Mouse (Mus musculus) midbrain, embryonic 15.5 days (tissue): ENCODE results near the gene Prkch. TPM values are rescaled to one million over a fixed set of nuclear protein-coding genes. Genes with fewer than 3 reads are reported as not detected.

Source experiments
- ATAC-seq: fragments of 200-750 bp; cut with Nextera tagmentation; replicated peaks from 2 replicates; pipeline ENCODE4 v1.8.0; 2017; ENCODE audit warnings: moderate TSS enrichment
- H3K27ac ChIP-seq: fragments of 300-500 bp; sonication (generic); 2 replicates; pipeline ENCODE4 v1.5.1; 2015; ENCODE audit warnings: mild to moderate bottlenecking, inconsistent platforms
- H3K27me3 ChIP-seq: fragments of 300-500 bp; sonication (generic); replicated peaks from 2 replicates; pipeline ENCODE4 v1.6.1; 2015; ENCODE audit warnings: inconsistent platforms
- H3K36me3 ChIP-seq: fragments of 300-500 bp; sonication (generic); replicated peaks from 2 replicates; pipeline ENCODE4 v1.6.1; 2015; ENCODE audit warnings: inconsistent platforms
- H3K4me1 ChIP-seq: fragments of 300-500 bp; sonication (generic); 2 replicates; pipeline ENCODE4 v1.6.1; 2015; ENCODE audit warnings: inconsistent platforms
- H3K4me2 ChIP-seq: fragments of 300-500 bp; sonication (generic); 2 replicates; pipeline ENCODE4 v1.6.1; 2015; ENCODE audit warnings: inconsistent platforms, mild to moderate bottlenecking, moderate library complexity
- H3K4me3 ChIP-seq: fragments of 300-500 bp; sonication (generic); 2 replicates; pipeline ENCODE4 v1.5.1; 2015; ENCODE audit warnings: mild to moderate bottlenecking, inconsistent platforms
- H3K9ac ChIP-seq: fragments of 300-500 bp; sonication (generic); 2 replicates; pipeline ENCODE4 v1.6.1; 2015; ENCODE audit warnings: mild to moderate bottlenecking, inconsistent platforms
- H3K9me3 ChIP-seq: fragments of 300-500 bp; sonication (generic); 2 replicates; pipeline ENCODE4 v1.6.1; 2016; ENCODE audit warnings: inconsistent platforms
- WGBS: fragments of 180-500 bp; shearing (Covaris S2); methylation state at CpG from one replicate; pipeline ENCODE4 v1.1.7; 2015; ENCODE audit warnings: mixed read lengths; 5-methylcytosine and 5-hydroxymethylcytosine counted together
- polyA plus RNA-seq: library from polyadenylated mRNA; unstranded; fragments of >200 nt; fragmentation: Nextera tagmentation; extraction: Ambion mirVana; gene quantifications from 2 replicates; pipeline ENCODE4 v1.2.1, GENCODE M21; 2015

Prkch gene
- polyA plus RNA-seq, 1 experiment from 2014 or later: 10.1 TPM

- H3K27me3 ChIP-seq: no peaks in the 10 kb centered on the region
- no peak overlapping the region for H3K4me2 ChIP-seq
- no peaks in the 10 kb centered on the region for H3K9me3 ChIP-seq
- H3K9ac ChIP-seq: no peak overlapping the region
- 28% methylated on average over 3 of the region's 3 CpGs for WGBS
- H3K36me3 ChIP-seq: no peaks in the 10 kb centered on the region
- H3K4me1 ChIP-seq: peaks cover 14% of the 10 kb centered on the region
- ATAC-seq: peak; percentile 68; the same call in 1 of the 2 replicates
- H3K4me3 ChIP-seq: no peak overlapping the region
- H3K27ac ChIP-seq: peak overlapping the region; percentile 43
Observed at GRCm38 (mm10) chr12:73671540-73671939, 86.9 kb downstream of the Prkch start.

- 0 out of 2 replicates have a peak overlapping the region, but pooled peaks have one; percentile 43 for H3K27ac ChIP-seq
- H3K4me2 ChIP-seq: no peak overlapping the region
- H3K9ac ChIP-seq: no peak overlapping the region
- no peaks in the 10 kb centered on the region for H3K9me3 ChIP-seq
- H3K4me1 ChIP-seq: peaks cover 14% of the 10 kb centered on the region
- H3K4me3 ChIP-seq: no peak overlapping the region
- H3K27me3 ChIP-seq: no peaks in the 10 kb centered on the region
- peak; percentile 56; the same call in 1 of the 2 replicates for ATAC-seq
- WGBS: 20% methylated on average over 4 of the region's 4 CpGs
- no peaks in the 10 kb centered on the region for H3K36me3 ChIP-seq
Observed at GRCm38 (mm10) chr12:73672007-73672406, 87.4 kb downstream of the Prkch start.

GRCm38 (mm10) chr12:73673783-73674182 is 89.2 kb downstream of the Prkch start:
- Histone ChIP-seq H3K9me3 (no peaks in the 10 kb centered on the region), H3K4me2 (no peak overlapping the region), H3K4me1 (peaks cover 14% of the 10 kb centered on the region), H3K36me3 (no peaks in the 10 kb centered on the region), H3K9ac (no peak overlapping the region), H3K4me3 (no peak overlapping the region), H3K27me3 (no peaks in the 10 kb centered on the region), H3K27ac (no peak overlapping the region)
- WGBS: 82% methylated on average over 7 of the region's 7 CpGs
- no peak for ATAC-seq

GRCm38 (mm10) chr12:73675212-73675611 is 90.6 kb downstream of the Prkch start:
- H3K4me3 ChIP-seq: no peak overlapping the region
- H3K4me1 ChIP-seq: peaks cover 14% of the 10 kb centered on the region
- no peaks in the 10 kb centered on the region for H3K36me3 ChIP-seq
- no peak overlapping the region for H3K4me2 ChIP-seq
- WGBS: 54% methylated on average over 4 of the region's 4 CpGs
- H3K27me3 ChIP-seq: no peaks in the 10 kb centered on the region
- H3K27ac ChIP-seq: no peak overlapping the region
- ATAC-seq: no peak
- H3K9ac ChIP-seq: no peak overlapping the region
- no peaks in the 10 kb centered on the region for H3K9me3 ChIP-seq

- Histone ChIP-seq H3K27me3 (no peaks in the 10 kb centered on the region), H3K9me3 (no peaks in the 10 kb centered on the region), H3K4me1 (no peaks in the 10 kb centered on the region), H3K4me3 (no peak overlapping the region), H3K27ac (no peak overlapping the region), H3K4me2 (no peak overlapping the region), H3K36me3 (no peaks in the 10 kb centered on the region), H3K9ac (no peak overlapping the region)
- 14% methylated on average over 7 of the region's 7 CpGs for WGBS
- ATAC-seq: no peak
Observed at GRCm38 (mm10) chr12:73679400-73679801, 94.8 kb downstream of the Prkch start.

- Histone ChIP-seq H3K27me3 (no peaks in the 10 kb centered on the region), H3K36me3 (no peaks in the 10 kb centered on the region), H3K9ac (no peak overlapping the region), H3K9me3 (no peaks in the 10 kb centered on the region), H3K4me3 (no peak overlapping the region), H3K27ac (no peak overlapping the region), H3K4me1 (no peaks in the 10 kb centered on the region), H3K4me2 (no peak overlapping the region)
- ATAC-seq: no peak
- WGBS: 68% methylated on average over 7 of the region's 7 CpGs
Observed at GRCm38 (mm10) chr12:73682921-73683346, 98.3 kb downstream of the Prkch start.

- WGBS: 55% methylated on average over 13 of the region's 13 CpGs
- H3K27me3 ChIP-seq: no peaks in the 10 kb centered on the region
- no peaks in the 10 kb centered on the region for H3K9me3 ChIP-seq
- no peaks in the 10 kb centered on the region; the same call in 1 of the 2 replicates for H3K4me1 ChIP-seq
- no peak for ATAC-seq
- no peak overlapping the region for H3K4me3 ChIP-seq
- no peak overlapping the region for H3K4me2 ChIP-seq
- H3K36me3 ChIP-seq: no peaks in the 10 kb centered on the region
- H3K9ac ChIP-seq: no peak overlapping the region
- no peak overlapping the region for H3K27ac ChIP-seq
Observed at GRCm38 (mm10) chr12:73685875-73686274, 101.3 kb downstream of the Prkch start.

GRCm38 (mm10) chr12:73686456-73686855 is 101.9 kb downstream of the Prkch start:
- 95% methylated on average over 5 of the region's 5 CpGs for WGBS

GRCm38 (mm10) chr12:73687077-73688035 is 102.8 kb downstream of the Prkch start:
- ATAC-seq: no peak
- H3K9ac ChIP-seq: no peak overlapping the region
- no peak overlapping the region for H3K4me2 ChIP-seq
- peak overlapping the region; percentile 5; the same call in 1 of the 2 replicates for H3K27ac ChIP-seq
- H3K36me3 ChIP-seq: no peaks in the 10 kb centered on the region
- H3K9me3 ChIP-seq: no peaks in the 10 kb centered on the region
- no peaks in the 10 kb centered on the region; the same call in 1 of the 2 replicates for H3K4me1 ChIP-seq
- H3K27me3 ChIP-seq: no peaks in the 10 kb centered on the region
- WGBS: 78% methylated on average over 20 of the region's 20 CpGs
- H3K4me3 ChIP-seq: no peak overlapping the region

More at GRCm38 (mm10) chr12:73686456-73686855, 101.9 kb downstream of the Prkch start:
- H3K9ac ChIP-seq: no peak overlapping the region
- H3K27me3 ChIP-seq: no peaks in the 10 kb centered on the region
- H3K36me3 ChIP-seq: no peaks in the 10 kb centered on the region
- ATAC-seq: no peak
- no peaks in the 10 kb centered on the region; the same call in 1 of the 2 replicates for H3K4me1 ChIP-seq
- no peak overlapping the region for H3K27ac ChIP-seq
- H3K4me3 ChIP-seq: no peak overlapping the region
- no peak overlapping the region for H3K4me2 ChIP-seq
- no peaks in the 10 kb centered on the region for H3K9me3 ChIP-seq

GRCm38 (mm10) chr12:73692321-73692720 is 107.7 kb downstream of the Prkch start:
- H3K27me3 ChIP-seq: no peaks in the 10 kb centered on the region

GRCm38 (mm10) chr12:73693347-73693746 is 108.8 kb downstream of the Prkch start:
- WGBS: 22% methylated on average over 4 of the region's 4 CpGs
- Histone ChIP-seq H3K9me3 (no peaks in the 10 kb centered on the region), H3K4me3 (no peak overlapping the region), H3K27ac (no peak overlapping the region), H3K4me2 (no peak overlapping the region), H3K4me1 (no peaks in the 10 kb centered on the region; the same call in 1 of the 2 replicates), H3K36me3 (no peaks in the 10 kb centered on the region), H3K27me3 (no peaks in the 10 kb centered on the region), H3K9ac (no peak overlapping the region)
- ATAC-seq: peak; percentile 72

More at GRCm38 (mm10) chr12:73692321-73692720, 107.7 kb downstream of the Prkch start:
- 21% methylated on average over 4 of the region's 4 CpGs for WGBS
- H3K9ac ChIP-seq: no peak overlapping the region
- ATAC-seq: no peak; the same call in 1 of the 2 replicates
- no peak overlapping the region for H3K4me3 ChIP-seq
- no peak overlapping the region for H3K4me2 ChIP-seq
- H3K36me3 ChIP-seq: no peaks in the 10 kb centered on the region
- no peaks in the 10 kb centered on the region for H3K9me3 ChIP-seq
- no peak overlapping the region for H3K27ac ChIP-seq
- H3K4me1 ChIP-seq: no peaks in the 10 kb centered on the region; the same call in 1 of the 2 replicates

- no peak overlapping the region for H3K27ac ChIP-seq
- 80% methylated on average over 13 of the region's 13 CpGs for WGBS
- H3K9ac ChIP-seq: no peak overlapping the region
- no peaks in the 10 kb centered on the region for H3K9me3 ChIP-seq
- H3K27me3 ChIP-seq: no peaks in the 10 kb centered on the region
- no peaks in the 10 kb centered on the region for H3K36me3 ChIP-seq
- H3K4me1 ChIP-seq: peaks cover 9% of the 10 kb centered on the region
- no peak for ATAC-seq
- H3K4me3 ChIP-seq: no peak overlapping the region
- H3K4me2 ChIP-seq: no peak overlapping the region
Observed at GRCm38 (mm10) chr12:73694690-73695089, 110.1 kb downstream of the Prkch start.
